Mouse (Mus musculus) stomach, embryonic 14.5 days (tissue): ENCODE results near the gene Pon2. TPM values are rescaled to one million over a fixed set of nuclear protein-coding genes. Genes with fewer than 3 reads are reported as not detected.

Experiments
- ATAC-seq: fragments of 200-750 bp; cut with Nextera tagmentation; 2 replicates; pipeline ENCODE4 v1.8.0; 2017; ENCODE audit warnings: low read depth, moderate TSS enrichment; ENCODE audit not compliant: insufficient number of reproducible peaks, insufficient read depth, low FRiP score
- H3K27ac ChIP-seq: fragments of 300-500 bp; sonication (generic); 2 replicates; pipeline ENCODE4 v1.5.1; 2014; ENCODE audit warnings: mild to moderate bottlenecking, low read length, moderate library complexity, mixed read lengths
- H3K27me3 ChIP-seq: fragments of 300-500 bp; sonication (generic); 2 replicates; pipeline ENCODE4 v1.6.1; 2014; ENCODE audit warnings: low read length, control low read depth, mixed read lengths; ENCODE audit not compliant: control insufficient read depth, insufficient read depth
- H3K36me3 ChIP-seq: fragments of 300-500 bp; sonication (generic); 2 replicates; pipeline ENCODE4 v1.6.1; 2014; ENCODE audit warnings: mild to moderate bottlenecking, control low read depth, low read length, moderate library complexity, mixed read lengths; ENCODE audit not compliant: control insufficient read depth, insufficient read depth
- H3K4me1 ChIP-seq: fragments of 300-500 bp; sonication (generic); 2 replicates; pipeline ENCODE4 v1.6.1; 2014; ENCODE audit warnings: low read length, control low read depth, mixed read lengths; ENCODE audit not compliant: control insufficient read depth, insufficient read depth
- H3K4me2 ChIP-seq: fragments of 300-500 bp; sonication (generic); replicated peaks from 2 replicates; pipeline ENCODE4 v1.6.1; 2014; ENCODE audit warnings: low read depth, low read length, control low read depth
- H3K4me3 ChIP-seq: fragments of 300-500 bp; sonication (generic); 2 replicates; pipeline ENCODE4 v1.5.1; 2014; ENCODE audit warnings: low read depth, low read length, control low read depth
- H3K9ac ChIP-seq: fragments of 300-500 bp; sonication (generic); replicated peaks from 2 replicates; pipeline ENCODE4 v1.6.1; 2014; ENCODE audit warnings: low read depth, mild to moderate bottlenecking, control low read depth, low read length, moderate library complexity, mixed read lengths
- H3K9me3 ChIP-seq: fragments of 300-500 bp; sonication (generic); 2 replicates; pipeline ENCODE4 v1.6.1; 2016; ENCODE audit warnings: low read depth, low read length, control low read depth; ENCODE audit not compliant: control insufficient read depth
- WGBS: fragments of 180-500 bp; shearing (Covaris S2); extraction: QIAGEN DNeasy Blood & Tissue Kit; methylation state at CpG from one replicate; pipeline ENCODE4 v1.1.7; 2014; 5-methylcytosine and 5-hydroxymethylcytosine counted together
- polyA plus RNA-seq: library from polyadenylated mRNA; unstranded; fragments of >200 nt; fragmentation: Nextera tagmentation; extraction: Ambion mirVana; gene quantifications from 2 replicates; pipeline ENCODE4 v1.2.1, GENCODE M21; 2014

Pon2 gene
- polyA plus RNA-seq, 1 experiment from 2014 or later: 56.5 TPM

DNA sequence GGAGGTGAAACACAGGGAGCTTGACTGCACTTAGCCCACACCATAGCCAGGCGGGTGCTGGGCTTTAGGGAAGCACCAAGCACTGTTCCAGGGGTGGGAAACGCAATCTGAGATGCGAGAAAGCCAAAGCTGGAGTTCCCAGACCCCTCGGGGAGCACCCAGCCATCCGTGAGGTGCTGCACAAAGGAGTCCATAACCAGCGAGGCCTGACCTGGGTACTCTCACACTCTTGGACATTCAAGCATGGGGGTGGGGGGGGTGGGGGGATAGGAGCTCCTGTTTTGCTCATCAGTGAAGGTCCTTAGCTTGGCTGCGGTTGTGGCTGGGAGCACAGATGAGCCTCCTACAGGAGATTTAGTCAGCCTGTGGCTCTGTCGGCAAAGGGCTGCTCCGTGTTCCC is 18.4 kb upstream of the Pon2 start:
- 95% methylated on average over 9 of the region's 9 CpGs for WGBS
- Histone ChIP-seq H3K36me3 (no peaks in the 10 kb centered on the region), H3K9me3 (no peaks in the 10 kb centered on the region), H3K9ac (no peak overlapping the region), H3K4me1 (no peaks in the 10 kb centered on the region), H3K4me2 (no peak overlapping the region), H3K4me3 (no peak overlapping the region), H3K27me3 (no peaks in the 10 kb centered on the region), H3K27ac (no peak overlapping the region)
- ATAC-seq: no peak

DNA sequence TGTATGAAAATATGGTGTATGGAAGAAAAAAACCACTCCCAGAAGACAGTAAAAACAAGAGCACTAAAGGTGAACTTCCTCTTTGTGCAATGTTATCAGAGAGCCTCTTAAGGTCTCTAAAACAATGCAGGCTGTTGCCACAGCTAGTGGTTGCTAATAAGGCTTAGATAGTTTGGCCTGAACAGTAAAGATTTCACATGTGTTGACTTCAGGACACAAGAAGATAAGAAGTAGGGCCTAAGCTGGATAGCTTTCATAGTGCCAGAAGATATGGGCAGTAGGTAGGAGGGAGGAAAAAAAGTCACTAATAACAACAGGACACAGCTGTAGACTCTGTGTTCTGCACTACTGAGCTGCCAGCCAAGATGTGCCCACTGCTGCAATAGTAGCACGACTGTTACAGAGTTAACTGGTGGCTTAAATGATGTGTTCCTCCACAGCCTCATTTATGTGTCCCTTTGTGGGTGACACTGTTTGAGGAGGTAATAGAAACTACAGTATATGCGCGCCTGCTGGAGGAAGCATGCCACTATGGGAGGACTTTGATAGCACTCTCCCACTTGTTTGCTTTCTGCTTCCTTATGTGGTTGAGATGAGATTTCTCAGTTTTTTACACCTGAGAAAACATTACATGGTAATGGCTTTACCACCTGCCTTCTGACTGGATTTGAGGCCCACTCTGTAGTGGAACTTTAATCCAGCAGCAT is 17.0 kb upstream of the Pon2 start:
- WGBS: 91% methylated on average over 3 of the region's 3 CpGs

DNA sequence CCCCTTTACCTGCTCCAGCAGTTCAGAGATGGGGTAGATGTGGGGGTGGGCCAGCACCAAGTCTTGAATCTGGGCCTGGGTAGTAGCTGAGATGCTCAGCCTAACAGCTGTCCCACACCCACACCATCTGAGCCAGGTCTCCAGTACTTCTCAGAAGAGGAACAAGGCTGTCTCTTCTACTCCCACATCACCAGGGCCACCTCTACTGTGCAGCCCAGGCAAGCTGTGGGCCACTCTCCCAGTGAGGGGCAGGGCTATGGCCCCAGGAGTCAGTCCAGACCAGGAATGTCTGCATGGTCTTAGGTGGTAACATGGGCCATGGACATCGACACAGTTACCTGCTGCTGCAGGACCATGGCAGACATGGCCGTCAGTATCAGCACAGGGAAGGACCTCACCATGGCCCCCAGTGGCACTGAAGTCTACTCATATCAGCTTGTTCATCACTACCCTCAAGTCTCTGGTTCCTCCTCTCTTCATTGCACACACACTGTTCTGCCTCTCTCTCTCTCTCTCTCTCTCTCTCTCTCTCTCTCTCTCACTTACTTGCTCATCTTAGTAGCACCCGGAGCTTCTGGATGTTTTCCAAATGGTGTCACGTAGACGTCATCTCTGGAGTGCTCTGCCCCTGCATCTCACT is 15.8 kb upstream of the Pon2 start:
- WGBS: 80% methylated on average over 5 of the region's 5 CpGs
- H3K9ac ChIP-seq: no peak overlapping the region

More for the DNA sequence above, 17.0 kb upstream of the Pon2 start:
- H3K4me2 ChIP-seq: no peak overlapping the region
- H3K36me3 ChIP-seq: no peaks in the 10 kb centered on the region
- H3K27me3 ChIP-seq: no peaks in the 10 kb centered on the region
- H3K4me3 ChIP-seq: no peak overlapping the region
- no peak overlapping the region for H3K27ac ChIP-seq
- no peaks in the 10 kb centered on the region for H3K9me3 ChIP-seq
- ATAC-seq: no peak
- no peak overlapping the region for H3K9ac ChIP-seq
- H3K4me1 ChIP-seq: no peaks in the 10 kb centered on the region

DNA sequence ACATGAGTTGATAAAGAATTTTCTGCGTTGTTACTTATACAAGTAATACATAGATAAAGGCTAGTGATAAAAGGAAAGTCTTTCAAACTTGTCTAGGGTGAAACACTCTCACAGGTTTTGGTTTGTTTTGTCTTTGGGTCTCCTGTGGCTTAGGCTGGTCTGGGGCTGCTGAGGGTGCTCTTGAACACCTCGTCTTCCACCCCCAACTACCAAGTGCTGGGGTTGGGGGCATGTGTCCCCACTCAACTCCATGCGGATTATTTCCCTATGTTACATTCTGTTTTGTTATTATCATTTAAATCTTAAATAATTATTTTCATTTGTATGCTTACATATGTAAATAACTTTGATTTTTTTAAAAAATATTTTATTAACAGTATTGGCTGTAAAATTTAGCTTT is 12.2 kb upstream of the Pon2 start:
- no peak for ATAC-seq

More for the DNA sequence above, 15.8 kb upstream of the Pon2 start:
- ATAC-seq: peak; percentile 46; the same call in 1 of the 2 replicates
- Histone ChIP-seq H3K36me3 (no peaks in the 10 kb centered on the region), H3K4me2 (no peak overlapping the region), H3K27ac (no peak overlapping the region), H3K4me1 (no peaks in the 10 kb centered on the region), H3K4me3 (no peak overlapping the region), H3K27me3 (no peaks in the 10 kb centered on the region), H3K9me3 (no peaks in the 10 kb centered on the region)

DNA sequence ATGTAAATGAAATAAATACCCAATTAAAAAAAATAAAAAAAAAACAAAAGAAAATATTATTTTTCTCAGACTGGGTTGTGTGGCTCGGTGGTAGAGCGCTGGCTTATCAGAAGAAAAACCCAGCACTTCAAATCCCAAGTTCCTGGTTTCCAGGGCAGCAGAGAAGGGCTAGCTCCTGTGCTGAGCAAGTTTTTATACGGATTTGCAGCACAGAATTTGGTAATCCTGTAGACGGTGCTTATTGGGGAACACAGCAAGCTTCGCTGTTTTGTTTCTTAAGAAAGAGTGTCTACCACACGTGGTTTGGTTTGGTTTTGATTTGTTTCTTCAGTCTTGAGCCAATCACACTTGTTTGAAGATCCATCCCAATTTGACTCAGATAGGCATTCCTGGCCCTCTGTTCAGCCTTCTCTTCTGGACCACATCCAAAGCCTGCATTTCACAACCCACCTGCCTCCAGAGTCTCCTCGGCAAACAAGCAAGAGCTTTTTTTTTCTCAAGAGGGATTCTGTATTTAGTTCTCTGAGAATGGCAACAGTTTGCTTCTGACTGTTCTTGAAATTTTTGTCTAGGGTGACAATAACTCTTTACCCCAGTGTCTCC is 11.4 kb upstream of the Pon2 start:
- Histone ChIP-seq H3K27ac (no peak overlapping the region), H3K4me2 (no peak overlapping the region), H3K9ac (no peak overlapping the region), H3K36me3 (no peaks in the 10 kb centered on the region), H3K4me1 (no peaks in the 10 kb centered on the region), H3K4me3 (no peak overlapping the region), H3K9me3 (no peaks in the 10 kb centered on the region), H3K27me3 (no peaks in the 10 kb centered on the region)
- no peak for ATAC-seq
- WGBS: 76% methylated on average over 7 of the region's 7 CpGs

More for the DNA sequence above, 12.2 kb upstream of the Pon2 start:
- Histone ChIP-seq H3K27me3 (no peaks in the 10 kb centered on the region), H3K27ac (no peak overlapping the region), H3K36me3 (no peaks in the 10 kb centered on the region), H3K4me2 (no peak overlapping the region), H3K4me3 (no peak overlapping the region), H3K9me3 (no peaks in the 10 kb centered on the region), H3K9ac (no peak overlapping the region), H3K4me1 (no peaks in the 10 kb centered on the region)
- WGBS: 81% methylated on average over 3 of the region's 3 CpGs

DNA sequence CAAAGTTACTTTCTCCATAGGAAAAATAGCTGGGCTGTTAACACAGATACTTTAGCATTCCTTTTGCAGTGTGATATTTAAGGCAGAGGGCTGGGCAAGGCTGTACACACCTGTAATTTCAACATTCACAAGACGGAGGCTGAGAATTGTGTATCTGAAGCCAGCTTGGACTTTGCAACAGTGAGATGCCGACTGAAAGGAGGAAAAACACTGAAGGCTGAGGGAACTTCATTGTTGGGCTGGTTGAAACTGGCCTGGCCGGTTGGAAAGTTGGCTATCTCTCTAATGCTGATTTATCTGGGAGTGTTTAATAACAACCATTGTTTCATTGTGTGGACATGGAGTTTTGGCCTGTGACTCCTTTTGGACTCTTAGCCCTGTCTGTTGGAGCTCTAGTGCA is 7.7 kb upstream of the Pon2 start:
- no peak overlapping the region for H3K4me3 ChIP-seq
- 63% methylated on average over 3 of the region's 3 CpGs for WGBS
- H3K4me1 ChIP-seq: no peaks in the 10 kb centered on the region
- H3K27ac ChIP-seq: no peak overlapping the region
- no peak for ATAC-seq
- H3K9ac ChIP-seq: no peak overlapping the region
- no peaks in the 10 kb centered on the region for H3K27me3 ChIP-seq
- H3K4me2 ChIP-seq: no peak overlapping the region
- no peaks in the 10 kb centered on the region for H3K9me3 ChIP-seq
- no peaks in the 10 kb centered on the region for H3K36me3 ChIP-seq

DNA sequence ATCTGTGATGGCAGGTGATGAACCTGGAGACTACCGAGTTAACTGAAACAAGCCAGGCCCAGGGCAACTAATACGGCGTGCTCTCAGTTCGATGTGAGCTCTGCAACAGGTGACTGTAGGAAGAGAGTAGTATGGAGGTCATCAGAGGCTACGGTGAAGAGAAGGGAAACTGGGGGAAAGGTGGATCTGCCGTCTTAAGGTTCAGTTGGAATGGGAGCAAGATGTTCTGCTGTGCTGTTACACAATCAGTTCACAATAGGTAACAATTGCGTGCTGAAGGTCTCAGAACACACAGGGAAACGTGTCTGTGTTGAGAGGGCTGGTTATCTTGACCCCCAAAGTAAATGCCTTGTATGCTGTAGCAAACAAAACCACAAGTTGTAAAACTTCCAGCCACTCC is 6.7 kb upstream of the Pon2 start:
- H3K27ac ChIP-seq: no peak overlapping the region
- no peaks in the 10 kb centered on the region for H3K4me1 ChIP-seq
- ATAC-seq: no peak
- no peaks in the 10 kb centered on the region for H3K9me3 ChIP-seq
- H3K4me2 ChIP-seq: no peak overlapping the region
- H3K4me3 ChIP-seq: no peak overlapping the region
- no peaks in the 10 kb centered on the region for H3K36me3 ChIP-seq
- H3K9ac ChIP-seq: no peak overlapping the region
- WGBS: 82% methylated on average over 8 of the region's 8 CpGs
- no peaks in the 10 kb centered on the region for H3K27me3 ChIP-seq

DNA sequence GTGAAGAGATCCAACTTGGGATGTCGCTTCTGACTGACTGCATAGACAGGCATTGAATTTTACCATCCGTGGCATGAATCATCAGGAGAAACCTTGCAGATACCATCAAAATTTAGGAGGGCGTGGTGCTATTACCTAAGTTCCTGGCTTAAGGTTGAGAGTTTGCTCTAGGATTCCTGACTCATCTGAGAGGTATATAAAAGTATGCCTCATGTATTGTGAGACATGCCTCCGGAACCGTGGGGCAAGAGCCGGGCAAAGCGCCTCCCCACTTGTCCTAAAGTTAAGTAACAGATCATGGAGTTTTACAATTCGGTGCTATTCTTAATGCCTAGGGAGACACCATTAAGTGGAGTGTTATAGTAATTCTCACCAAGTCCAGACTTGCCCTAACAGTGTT is 2.4 kb upstream of the Pon2 start:
- Histone ChIP-seq H3K4me1 (no peaks in the 10 kb centered on the region), H3K4me2 (no peak overlapping the region), H3K27ac (no peak overlapping the region), H3K27me3 (no peaks in the 10 kb centered on the region), H3K4me3 (no peak overlapping the region), H3K36me3 (no peaks in the 10 kb centered on the region), H3K9me3 (no peaks in the 10 kb centered on the region), H3K9ac (no peak overlapping the region)
- 79% methylated on average over 8 of the region's 8 CpGs for WGBS
- no peak for ATAC-seq
